Mouse (Mus musculus) cerebellum, adult 2 months (tissue): ENCODE data around the gene Khk.

ENCODE experiments used
- CTCF ChIP-seq: fragments of 200-500 bp; IDR thresholded peaks from 2 replicates; pipeline ENCODE4 v1.5.1; 2011; ENCODE audit warnings: low read depth, mild to moderate bottlenecking, control low read depth, low read length, moderate library complexity, borderline replicate concordance; ENCODE audit not compliant: insufficient read depth
- POLR2A ChIP-seq: fragments of 200-500 bp; IDR thresholded peaks from 2 replicates; pipeline ENCODE4 v1.6.1; 2011; ENCODE audit warnings: low read length, control low read depth, borderline replicate concordance; ENCODE audit not compliant: insufficient read depth

DNA sequence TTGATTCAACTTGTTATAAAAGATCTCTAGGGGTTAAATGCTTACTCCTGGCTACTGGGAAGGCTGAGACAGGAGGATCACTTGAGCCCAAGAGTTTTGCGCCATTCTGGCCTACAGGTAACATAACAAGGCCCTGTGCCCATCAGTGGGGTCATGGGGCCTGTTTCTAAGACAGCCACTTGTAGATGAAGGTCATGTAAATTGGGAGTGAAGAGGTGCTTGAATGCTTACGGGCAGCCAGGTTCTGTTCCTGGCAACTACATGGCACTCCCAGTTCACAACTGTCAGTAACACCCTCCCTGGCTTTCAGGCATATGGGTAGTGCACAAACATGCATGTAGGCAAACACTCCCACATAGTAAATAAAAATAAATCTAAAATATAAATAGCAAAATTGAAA, 29.7 kb downstream of the Khk start:
- TF ChIP-seq CTCF (no peak), POLR2A (no peak)
